Mouse (Mus musculus): ENCODE data around the gene Fam19a5. TPM values are rescaled to one million over a fixed set of nuclear protein-coding genes. Genes with fewer than 3 reads are reported as not detected.

The Fam19a5 gene
- polyA plus RNA-seq, 1 experiment: 3.7 TPM

DNA sequence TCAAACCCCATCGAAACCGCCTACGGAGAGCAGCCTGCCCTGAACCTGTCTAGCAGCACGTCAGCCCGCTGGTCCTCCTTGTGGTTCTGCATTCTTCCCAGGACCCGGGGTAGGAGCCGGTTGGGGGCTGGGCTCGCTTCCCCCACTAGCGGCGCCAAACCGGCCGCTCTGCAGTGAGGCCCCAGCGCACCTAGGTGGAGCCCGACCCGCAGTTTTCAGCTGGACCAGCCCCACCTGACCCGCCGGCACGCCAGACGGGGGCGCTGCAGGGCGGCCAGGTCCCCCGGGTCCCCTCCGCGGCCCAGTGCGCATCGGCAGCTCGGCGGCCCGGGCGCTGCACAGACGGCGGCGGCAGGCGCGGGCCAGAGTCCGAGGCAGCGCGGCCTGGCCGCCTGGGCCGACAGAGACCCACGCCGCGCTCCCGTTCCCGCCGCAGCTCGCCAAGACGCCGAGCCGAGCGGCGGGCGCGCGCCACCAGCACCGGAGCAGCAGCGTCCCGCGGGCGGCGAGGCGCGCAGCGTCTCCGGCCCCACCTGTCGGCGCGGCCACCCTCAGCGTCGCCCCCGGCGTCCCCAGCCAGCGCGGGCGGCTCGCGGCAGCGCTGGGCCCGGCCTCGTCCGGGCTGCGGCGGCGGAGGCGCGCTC is 80.0 kb downstream of the Fam19a5 start:
- no peak overlapping the region; the same call in 1 of the 2 replicates for H3K4me3 ChIP-seq (ENCODE audit: insufficient read depth, low read length)
- TF ChIP-seq CTCF (IDR thresholded peaks at IDR 0.05; ENCODE audit: borderline replicate concordance, insufficient read depth, low read length): peak; percentile 64
- no peak for TF ChIP-seq POLR2A (IDR thresholded peaks at IDR 0.05; ENCODE audit: low read depth, low read length)
- H3K4me1 ChIP-seq (ENCODE audit: control insufficient read depth, insufficient read depth, low read length): no peaks in the 10 kb centered on the region
- H3K27ac ChIP-seq (ENCODE audit: insufficient read depth, low read length): no peak overlapping the region

- TF ChIP-seq CTCF (IDR thresholded peaks at IDR 0.05; ENCODE audit: borderline replicate concordance, insufficient read depth, low read length) (no peak), POLR2A (IDR thresholded peaks at IDR 0.05; ENCODE audit: low read depth, low read length) (no peak)
- Histone ChIP-seq H3K4me3 (ENCODE audit: insufficient read depth, low read length) (peak overlapping the region; percentile 21; the same call in 1 of the 2 replicates), H3K27ac (ENCODE audit: insufficient read depth, low read length) (no peak overlapping the region), H3K4me1 (ENCODE audit: control insufficient read depth, insufficient read depth, low read length) (no peaks in the 10 kb centered on the region)
Observed at GRCm38 (mm10) chr15:87624610-87625091, 80.6 kb downstream of the Fam19a5 start.

GRCm38 (mm10) chr15:87625236-87626023 is 81.3 kb downstream of the Fam19a5 start:
- Histone ChIP-seq H3K4me1 (ENCODE audit: control insufficient read depth, insufficient read depth, low read length) (no peaks in the 10 kb centered on the region), H3K4me3 (ENCODE audit: insufficient read depth, low read length) (peak overlapping the region; percentile 19), H3K27ac (ENCODE audit: insufficient read depth, low read length) (no peak overlapping the region)
- TF ChIP-seq POLR2A (IDR thresholded peaks at IDR 0.05; ENCODE audit: low read depth, low read length) (no peak; the same call in 1 of the 2 replicates), CTCF (IDR thresholded peaks at IDR 0.05; ENCODE audit: borderline replicate concordance, insufficient read depth, low read length) (peak; percentile 95)

DNA sequence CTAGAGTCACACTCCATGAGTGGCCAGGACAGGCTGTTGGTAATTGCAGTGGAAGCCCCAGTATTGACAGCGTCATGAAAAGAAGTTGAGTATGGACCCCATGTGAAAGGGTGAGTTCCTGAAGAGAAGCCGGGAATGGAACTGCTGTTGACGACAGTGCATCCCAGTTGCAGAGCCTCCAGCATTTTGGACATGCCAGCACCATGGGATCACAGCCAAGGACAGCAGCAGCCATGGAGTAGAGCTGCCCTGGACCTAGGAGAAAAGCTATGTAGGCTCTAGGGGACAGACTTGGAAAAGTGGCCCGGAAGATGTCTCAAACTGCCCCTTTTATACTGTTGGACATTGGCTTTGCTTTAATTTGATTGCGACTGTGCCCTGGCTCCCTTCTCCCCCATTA is 91.2 kb downstream of the Fam19a5 start:
- TF ChIP-seq POLR2A (IDR thresholded peaks at IDR 0.05; ENCODE audit: low read depth, low read length) (no peak), CTCF (IDR thresholded peaks at IDR 0.05; ENCODE audit: borderline replicate concordance, insufficient read depth, low read length) (no peak)
- Histone ChIP-seq H3K4me3 (ENCODE audit: insufficient read depth, low read length) (no peak overlapping the region), H3K27ac (ENCODE audit: insufficient read depth, low read length) (no peak overlapping the region), H3K4me1 (ENCODE audit: control insufficient read depth, insufficient read depth, low read length) (no peaks in the 10 kb centered on the region)

GRCm38 (mm10) chr15:87636407-87636806 is 92.3 kb downstream of the Fam19a5 start:
- Histone ChIP-seq H3K4me3 (ENCODE audit: insufficient read depth, low read length) (no peak overlapping the region), H3K27ac (ENCODE audit: insufficient read depth, low read length) (no peak overlapping the region), H3K4me1 (ENCODE audit: control insufficient read depth, insufficient read depth, low read length) (no peaks in the 10 kb centered on the region)
- TF ChIP-seq POLR2A (IDR thresholded peaks at IDR 0.05; ENCODE audit: low read depth, low read length) (no peak), CTCF (IDR thresholded peaks at IDR 0.05; ENCODE audit: borderline replicate concordance, insufficient read depth, low read length) (no peak)

DNA sequence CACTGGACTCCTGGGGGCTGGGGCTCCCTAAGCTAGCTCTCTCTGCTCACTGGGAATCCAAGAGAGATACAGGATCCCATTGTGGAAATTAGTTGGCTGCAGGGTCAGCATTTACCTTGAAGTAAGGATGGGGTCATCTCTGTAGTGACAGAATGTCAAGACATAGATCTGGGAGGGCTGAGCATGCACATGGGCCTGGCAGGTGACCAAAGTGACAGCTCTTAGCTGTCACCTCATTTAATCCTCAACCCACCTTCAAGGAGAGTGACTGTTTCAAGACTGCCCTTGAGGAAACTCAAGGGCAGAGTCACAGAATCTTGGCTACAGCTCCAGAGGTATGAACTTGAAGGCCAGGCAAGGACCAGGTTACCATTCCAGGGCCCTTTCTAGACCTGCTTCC is 93.1 kb downstream of the Fam19a5 start:
- no peak overlapping the region for H3K27ac ChIP-seq (ENCODE audit: insufficient read depth, low read length)
- H3K4me1 ChIP-seq (ENCODE audit: control insufficient read depth, insufficient read depth, low read length): no peaks in the 10 kb centered on the region
- no peak overlapping the region for H3K4me3 ChIP-seq (ENCODE audit: insufficient read depth, low read length)
- TF ChIP-seq CTCF (IDR thresholded peaks at IDR 0.05; ENCODE audit: borderline replicate concordance, insufficient read depth, low read length) (no peak), POLR2A (IDR thresholded peaks at IDR 0.05; ENCODE audit: low read depth, low read length) (no peak)

DNA sequence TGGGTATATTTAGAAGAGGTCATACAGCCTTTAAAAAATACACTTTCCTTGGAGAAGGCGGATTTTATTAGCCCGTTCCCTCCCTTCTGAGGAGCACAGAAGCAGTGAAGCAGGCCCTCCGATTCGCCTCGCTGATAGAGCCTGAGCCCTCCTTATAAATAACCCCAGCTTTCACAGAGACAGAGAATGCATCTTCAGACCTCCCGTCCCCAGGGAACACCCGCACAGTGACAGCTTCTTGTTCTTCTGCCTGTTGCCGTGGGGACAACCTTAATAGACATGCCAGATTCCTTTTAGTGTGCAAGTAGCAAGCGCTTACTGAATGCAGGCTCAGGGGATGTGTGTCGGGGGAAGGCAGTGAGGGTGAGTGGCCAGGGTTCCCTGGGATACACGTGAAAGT is 94.2 kb downstream of the Fam19a5 start:
- no peak overlapping the region for H3K4me3 ChIP-seq (ENCODE audit: insufficient read depth, low read length)
- TF ChIP-seq CTCF (IDR thresholded peaks at IDR 0.05; ENCODE audit: borderline replicate concordance, insufficient read depth, low read length) (no peak), POLR2A (IDR thresholded peaks at IDR 0.05; ENCODE audit: low read depth, low read length) (no peak)
- no peak overlapping the region for H3K27ac ChIP-seq (ENCODE audit: insufficient read depth, low read length)
- H3K4me1 ChIP-seq (ENCODE audit: control insufficient read depth, insufficient read depth, low read length): no peaks in the 10 kb centered on the region

GRCm38 (mm10) chr15:87646313-87647061 is 102.4 kb downstream of the Fam19a5 start:
- TF ChIP-seq POLR2A (IDR thresholded peaks at IDR 0.05; ENCODE audit: low read depth, low read length) (no peak), CTCF (IDR thresholded peaks at IDR 0.05; ENCODE audit: borderline replicate concordance, insufficient read depth, low read length) (no peak)
- no peak overlapping the region for H3K4me3 ChIP-seq (ENCODE audit: insufficient read depth, low read length)
- no peak overlapping the region for H3K27ac ChIP-seq (ENCODE audit: insufficient read depth, low read length)
- peaks cover 1% of the 10 kb centered on the region; the same call in 1 of the 2 replicates for H3K4me1 ChIP-seq (ENCODE audit: control insufficient read depth, insufficient read depth, low read length)

DNA sequence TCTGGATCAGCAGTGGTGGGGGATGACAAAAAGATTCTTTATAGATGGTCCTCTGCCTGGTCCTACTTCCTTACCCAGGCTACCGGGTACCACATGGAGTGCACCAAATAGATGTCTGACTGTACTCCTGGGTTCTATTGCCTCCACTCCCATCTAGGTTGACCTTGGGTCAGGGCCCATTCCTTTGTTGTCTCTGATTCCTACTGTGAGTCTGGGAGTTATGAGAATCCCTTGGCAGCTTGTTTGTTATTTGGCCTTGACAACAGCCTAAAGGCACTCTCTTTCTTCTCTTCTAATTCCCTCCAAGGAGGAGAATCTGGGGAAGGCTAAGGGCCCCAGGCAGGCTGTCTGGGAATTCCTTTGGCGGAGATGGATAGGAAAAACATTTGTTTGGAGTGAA is 105.6 kb downstream of the Fam19a5 start:
- H3K27ac ChIP-seq (ENCODE audit: insufficient read depth, low read length): no peak overlapping the region
- peaks cover 5% of the 10 kb centered on the region for H3K4me1 ChIP-seq (ENCODE audit: control insufficient read depth, insufficient read depth, low read length)
- TF ChIP-seq POLR2A (IDR thresholded peaks at IDR 0.05; ENCODE audit: low read depth, low read length) (no peak), CTCF (IDR thresholded peaks at IDR 0.05; ENCODE audit: borderline replicate concordance, insufficient read depth, low read length) (no peak)
- H3K4me3 ChIP-seq (ENCODE audit: insufficient read depth, low read length): no peak overlapping the region

Data from embryonic fibroblast, embryonic 13.5 days (primary cell).